Mouse (Mus musculus) ovary, adult 18-20 months (tissue): ENCODE results near the gene Ndrg4.
A peak's percentile ranks its signal among the peaks of the same experiment; 100 is the strongest.
"Not testable (repeated sequence)": the region's sequence is repeated elsewhere in the genome, so short reads cannot be mapped to it uniquely, and the experiment has no call there.

Experiments
- DNase-seq: peaks from one replicate; pipeline ENCODE4 v3.0.0; 2022; ENCODE audit warnings: low spot score, mixed read lengths

The Ndrg4 gene

GRCm38 (mm10) chr8:95676631-95677030 lies at the start of gene Ndrg4:
Gene Ndrg4 (plus strand): TSS chr8:95676980.
- no peak for DNase-seq

GRCm38 (mm10) chr8:95632840-95633239 lies 43.9 kb upstream of the Ndrg4 start:
- DNase-seq: no peak

- DNase-seq: peak; percentile 81
Measured at GRCm38 (mm10) chr8:95633262-95634062, 43.3 kb upstream of the Ndrg4 start, which contains the start of gene Gins3. Gene Gins3 (plus strand): TSS chr8:95633453.

- no peak for DNase-seq
Measured at GRCm38 (mm10) chr8:95634063-95634340, 42.8 kb upstream of the Ndrg4 start.

- no peak for DNase-seq
Measured at GRCm38 (mm10) chr8:95644942-95645341, 31.8 kb upstream of the Ndrg4 start.

- DNase-seq: no peak
Measured at GRCm38 (mm10) chr8:95648251-95648650, 28.5 kb upstream of the Ndrg4 start.

GRCm38 (mm10) chr8:95653351-95653750 lies 23.4 kb upstream of the Ndrg4 start:
- no peak for DNase-seq

- no peak for DNase-seq
Measured at GRCm38 (mm10) chr8:95655831-95656230, 20.9 kb upstream of the Ndrg4 start.

GRCm38 (mm10) chr8:95656316-95657002 lies 20.3 kb upstream of the Ndrg4 start:
- DNase-seq: no peak

GRCm38 (mm10) chr8:95657523-95657922 lies 19.3 kb upstream of the Ndrg4 start:
- DNase-seq: no peak

GRCm38 (mm10) chr8:95660334-95660882 lies 16.4 kb upstream of the Ndrg4 start:
- DNase-seq: no peak

GRCm38 (mm10) chr8:95661085-95661484 lies 15.7 kb upstream of the Ndrg4 start:
- no peak for DNase-seq

GRCm38 (mm10) chr8:95661575-95661974 lies 15.2 kb upstream of the Ndrg4 start:
- no peak for DNase-seq

- DNase-seq: no peak
Measured at GRCm38 (mm10) chr8:95662885-95663598, 13.7 kb upstream of the Ndrg4 start.

- no peak for DNase-seq
Measured at GRCm38 (mm10) chr8:95663599-95663949, 13.2 kb upstream of the Ndrg4 start.

GRCm38 (mm10) chr8:95665813-95666452 lies 10.8 kb upstream of the Ndrg4 start:
- DNase-seq: not testable (repeated sequence)

GRCm38 (mm10) chr8:95668163-95668958 lies 8.4 kb upstream of the Ndrg4 start:
- DNase-seq: no peak

- no peak for DNase-seq
Measured at GRCm38 (mm10) chr8:95669967-95670366, 6.8 kb upstream of the Ndrg4 start.

- no peak for DNase-seq
Measured at GRCm38 (mm10) chr8:95671861-95672260, 4.9 kb upstream of the Ndrg4 start.

GRCm38 (mm10) chr8:95672811-95673210 lies 4.0 kb upstream of the Ndrg4 start:
- DNase-seq: no peak

GRCm38 (mm10) chr8:95677591-95678023 lies 827 bp downstream of the Ndrg4 start:
- DNase-seq: no peak
